Mouse (Mus musculus): ENCODE results near the gene Mpi. TPM values are rescaled to one million over a fixed set of nuclear protein-coding genes. Genes with fewer than 3 reads are reported as not detected.

Gene Mpi
- polyA plus RNA-seq, 1 experiment, result 17.8 TPM

DNA sequence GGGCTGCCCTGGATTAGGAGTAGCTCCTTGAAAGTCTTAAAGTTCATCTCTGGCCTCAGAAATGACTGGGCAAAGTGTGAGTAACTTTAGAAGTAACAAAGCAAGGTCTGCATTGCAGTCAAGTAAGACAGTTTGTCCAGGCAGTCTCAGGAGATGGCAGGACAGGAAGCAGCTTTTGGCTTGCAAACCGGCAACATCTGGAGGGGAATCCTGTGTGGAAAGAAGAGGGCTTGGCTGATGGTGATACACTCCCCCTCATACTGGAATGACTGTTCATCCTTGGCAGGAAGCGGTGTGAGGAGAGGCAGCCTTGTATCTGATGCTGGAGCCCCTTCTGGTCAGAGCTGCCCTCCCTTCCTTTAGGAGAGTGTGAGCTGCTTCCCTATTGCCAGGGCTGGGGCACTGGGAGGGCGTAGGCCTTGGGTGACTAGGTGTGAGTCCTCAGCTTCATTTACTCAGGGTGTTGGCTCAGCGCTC, 10.4 kb upstream of the Mpi start:
- H3K27ac ChIP-seq (ENCODE audit: insufficient read depth, low read depth, low read length), result 0 out of 2 replicates have a peak overlapping the region, but pooled peaks have one; percentile 16
- peaks cover 55% of the 10 kb centered on the region for H3K4me1 ChIP-seq (ENCODE audit: control insufficient read depth, insufficient read depth, low read length)
- no peak for TF ChIP-seq CTCF (IDR thresholded peaks at IDR 0.05; ENCODE audit: low read depth, low read length)
- TF ChIP-seq POLR2A (IDR thresholded peaks at IDR 0.05; ENCODE audit: borderline replicate concordance, low read depth, low read length), result no peak
- H3K4me3 ChIP-seq (ENCODE audit: insufficient read depth, low read length), result peak overlapping the region; percentile 8; the same call in 1 of the 2 replicates

DNA sequence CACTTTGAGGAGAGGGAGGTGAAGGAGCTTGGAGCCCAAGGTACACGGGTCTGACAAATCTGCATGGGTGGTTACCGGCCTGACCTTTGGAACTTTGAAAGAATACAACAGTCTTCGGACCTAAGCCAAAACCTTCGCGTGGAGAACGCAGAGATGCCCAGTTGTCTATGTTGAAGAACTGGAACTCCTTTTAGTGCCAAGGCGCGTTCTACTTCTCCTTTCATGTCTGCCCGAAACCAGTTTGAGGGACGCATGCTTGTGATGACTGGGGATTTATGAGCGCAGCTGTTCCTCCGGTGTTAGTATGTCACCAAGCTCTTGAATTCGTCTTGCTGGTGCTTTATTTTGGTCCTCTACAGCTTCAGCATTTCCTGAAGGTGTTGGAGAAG, 9.1 kb upstream of the Mpi start:
- Histone ChIP-seq H3K4me3 (ENCODE audit: insufficient read depth, low read length) (peak overlapping the region; percentile 73), H3K4me1 (ENCODE audit: control insufficient read depth, insufficient read depth, low read length) (peaks cover 62% of the 10 kb centered on the region)
- TF ChIP-seq CTCF (IDR thresholded peaks at IDR 0.05; ENCODE audit: low read depth, low read length), result no peak

DNA sequence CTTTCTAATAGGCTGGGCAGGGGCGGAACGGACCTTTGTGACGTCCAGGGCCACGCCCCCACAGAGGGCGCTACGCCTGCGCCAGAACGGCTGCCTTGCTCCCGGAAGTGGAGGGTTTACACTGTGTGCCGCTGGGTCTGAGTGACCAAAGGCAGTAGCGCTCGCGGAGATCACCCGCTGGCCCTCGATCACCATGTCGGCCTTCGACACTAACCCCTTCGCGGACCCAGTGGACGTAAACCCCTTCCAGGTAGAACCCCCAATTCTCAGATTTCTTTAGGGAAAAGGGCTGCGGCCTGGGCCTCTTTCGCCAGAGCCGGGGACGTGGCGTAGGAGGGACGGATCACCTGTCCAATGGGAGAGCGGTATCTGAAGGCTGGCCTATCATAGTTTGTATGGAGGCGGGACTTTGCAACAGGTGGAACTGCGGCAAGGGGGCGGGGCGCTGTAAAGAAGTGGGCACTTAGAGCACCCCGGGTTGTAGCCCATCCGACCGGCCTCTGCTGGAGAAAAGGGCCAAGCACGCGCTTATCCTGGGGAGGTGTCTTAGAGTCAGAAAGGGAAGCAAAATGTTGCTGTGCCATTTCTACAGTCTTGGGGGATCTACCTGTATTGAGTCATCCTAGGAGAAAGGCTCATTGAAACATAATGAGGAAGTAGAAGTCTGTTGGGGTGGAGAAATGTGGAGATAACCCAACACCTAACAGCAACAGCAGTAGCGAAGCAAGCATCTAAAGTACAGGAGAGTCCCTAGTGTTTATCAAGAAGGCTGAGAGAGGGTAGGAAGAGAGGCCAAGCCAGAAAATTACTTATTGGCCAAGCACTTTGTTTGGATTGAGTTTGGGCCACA, 8.5 kb upstream of the Mpi start, which contains the start of gene Scamp2:
Gene Scamp2 (plus strand): TSS at position 83 of the 850 bp plus-strand sequence.
- TF ChIP-seq POLR2A (IDR thresholded peaks at IDR 0.05; ENCODE audit: borderline replicate concordance, low read depth, low read length) (no peak), CTCF (IDR thresholded peaks at IDR 0.05; ENCODE audit: low read depth, low read length) (no peak)
- Histone ChIP-seq H3K4me3 (ENCODE audit: insufficient read depth, low read length) (peak within 1 kb of the TSS; percentile 73), H3K4me1 (ENCODE audit: control insufficient read depth, insufficient read depth, low read length) (peaks cover 57% of the 10 kb centered on the region), H3K27ac (ENCODE audit: insufficient read depth, low read depth, low read length) (peak within 1 kb of the TSS; percentile 82)

More for the DNA sequence above, 9.1 kb upstream of the Mpi start:
- H3K27ac ChIP-seq (ENCODE audit: insufficient read depth, low read depth, low read length), result peak overlapping the region; percentile 82

DNA sequence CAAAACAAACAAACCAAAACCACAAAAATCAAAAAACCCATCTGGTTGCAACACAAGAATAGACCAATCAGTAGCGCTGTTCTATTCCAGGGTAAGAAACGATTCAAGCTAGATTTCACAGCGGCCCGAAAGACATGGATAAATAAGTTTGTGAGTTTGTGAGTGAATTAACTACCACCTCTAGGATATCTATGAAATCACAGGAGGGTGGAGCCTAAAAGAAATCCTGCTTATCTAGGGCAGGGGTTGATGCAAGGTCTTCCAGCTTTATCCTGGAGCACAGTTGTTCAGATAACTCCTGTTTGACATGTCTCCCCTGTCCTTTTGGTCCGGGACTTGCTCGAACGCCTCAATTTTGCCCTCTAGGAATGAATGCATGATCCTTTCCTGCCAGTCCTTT, 7.7 kb upstream of the Mpi start:
- TF ChIP-seq POLR2A (IDR thresholded peaks at IDR 0.05; ENCODE audit: borderline replicate concordance, low read depth, low read length), result no peak
- TF ChIP-seq CTCF (IDR thresholded peaks at IDR 0.05; ENCODE audit: low read depth, low read length), result no peak
- H3K4me1 ChIP-seq (ENCODE audit: control insufficient read depth, insufficient read depth, low read length), result peaks cover 55% of the 10 kb centered on the region
- peak overlapping the region; percentile 73 for H3K4me3 ChIP-seq (ENCODE audit: insufficient read depth, low read length)
- no peak overlapping the region for H3K27ac ChIP-seq (ENCODE audit: insufficient read depth, low read depth, low read length)

DNA sequence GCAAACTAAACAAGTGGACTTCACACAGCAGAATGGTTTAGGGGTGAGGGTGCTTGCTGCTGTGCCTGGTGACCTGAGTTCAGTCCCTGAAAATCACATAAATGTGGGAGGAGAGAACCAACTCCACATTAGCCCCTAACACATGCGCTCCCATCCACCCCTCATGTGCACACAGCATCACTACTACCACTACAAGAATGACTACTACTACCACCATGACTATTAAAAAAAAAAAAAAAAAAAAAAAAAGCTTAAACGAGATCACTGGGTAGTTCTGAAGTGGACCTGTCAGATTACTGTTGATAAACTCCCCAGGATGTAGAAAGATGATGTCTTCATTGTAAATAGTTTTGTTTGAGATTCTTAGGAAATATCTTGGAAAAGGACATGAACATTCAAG, 7.0 kb upstream of the Mpi start:
- Histone ChIP-seq H3K4me1 (ENCODE audit: control insufficient read depth, insufficient read depth, low read length) (peaks cover 50% of the 10 kb centered on the region), H3K4me3 (ENCODE audit: insufficient read depth, low read length) (no peak overlapping the region), H3K27ac (ENCODE audit: insufficient read depth, low read depth, low read length) (no peak overlapping the region)
- TF ChIP-seq POLR2A (IDR thresholded peaks at IDR 0.05; ENCODE audit: borderline replicate concordance, low read depth, low read length), result no peak
- TF ChIP-seq CTCF (IDR thresholded peaks at IDR 0.05; ENCODE audit: low read depth, low read length), result no peak

DNA sequence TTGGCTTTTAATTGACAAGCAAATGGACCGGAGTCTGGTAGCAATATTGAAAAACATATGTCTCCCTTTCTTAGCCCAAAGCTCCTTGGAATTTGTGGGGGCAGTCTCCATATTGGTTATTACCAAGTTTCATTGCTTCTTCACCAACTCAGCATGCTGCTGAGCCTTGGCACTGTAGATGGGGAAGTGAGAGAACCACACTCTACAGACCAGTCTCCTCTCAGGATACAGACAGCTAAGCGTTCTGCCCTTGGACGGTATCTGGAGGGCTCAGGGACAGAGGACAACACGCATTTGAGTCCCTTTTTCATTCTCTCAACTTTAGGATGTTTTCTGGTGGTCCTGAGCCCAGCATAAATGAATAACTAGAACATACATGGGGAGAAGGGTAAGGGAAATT, 6.1 kb upstream of the Mpi start:
- Histone ChIP-seq H3K27ac (ENCODE audit: insufficient read depth, low read depth, low read length) (peak overlapping the region; percentile 56), H3K4me3 (ENCODE audit: insufficient read depth, low read length) (no peak overlapping the region), H3K4me1 (ENCODE audit: control insufficient read depth, insufficient read depth, low read length) (peaks cover 50% of the 10 kb centered on the region)
- TF ChIP-seq POLR2A (IDR thresholded peaks at IDR 0.05; ENCODE audit: borderline replicate concordance, low read depth, low read length), result no peak
- no peak for TF ChIP-seq CTCF (IDR thresholded peaks at IDR 0.05; ENCODE audit: low read depth, low read length)

DNA sequence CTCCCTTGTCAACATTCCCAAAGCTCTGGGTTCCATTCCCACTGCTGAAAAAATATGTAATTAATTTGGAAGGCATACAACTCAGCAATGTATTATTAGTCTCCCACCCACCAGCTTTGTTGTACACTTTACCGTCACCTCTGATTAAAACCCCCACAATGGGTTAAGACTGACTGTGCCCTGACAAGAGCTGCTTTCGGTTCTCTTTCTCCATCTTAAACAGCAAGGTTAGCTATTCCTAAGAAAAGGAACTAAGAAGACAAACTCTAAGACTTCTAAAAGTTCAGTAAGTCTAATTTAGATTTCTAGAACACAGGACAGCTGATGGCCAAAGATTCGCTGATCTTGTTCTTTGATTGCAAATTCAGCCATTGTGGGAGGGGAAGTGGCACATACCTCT, 4.7 kb upstream of the Mpi start:
- Histone ChIP-seq H3K27ac (ENCODE audit: insufficient read depth, low read depth, low read length) (peak overlapping the region; percentile 83), H3K4me3 (ENCODE audit: insufficient read depth, low read length) (no peak overlapping the region), H3K4me1 (ENCODE audit: control insufficient read depth, insufficient read depth, low read length) (peaks cover 40% of the 10 kb centered on the region)
- TF ChIP-seq POLR2A (IDR thresholded peaks at IDR 0.05; ENCODE audit: borderline replicate concordance, low read depth, low read length), result no peak
- TF ChIP-seq CTCF (IDR thresholded peaks at IDR 0.05; ENCODE audit: low read depth, low read length), result no peak

DNA sequence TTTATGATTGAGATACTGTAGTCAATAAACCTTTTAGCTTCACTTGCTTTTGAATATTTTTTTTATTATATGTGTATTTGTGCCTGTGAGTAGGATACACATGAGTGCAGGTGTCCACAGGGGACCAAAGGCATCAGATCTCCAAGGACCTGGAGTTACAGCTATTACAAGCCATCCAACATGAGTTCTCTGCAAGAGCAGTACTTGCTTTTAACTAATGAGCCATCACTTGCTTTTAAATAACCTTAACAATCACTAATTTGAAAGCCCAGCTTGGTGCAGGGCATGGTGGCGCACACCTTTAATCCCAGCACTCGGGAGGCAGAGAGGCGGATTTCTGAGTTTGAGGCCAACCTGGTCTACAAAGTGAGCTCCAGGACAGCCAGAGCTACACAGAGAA, 2.2 kb upstream of the Mpi start:
- TF ChIP-seq CTCF (IDR thresholded peaks at IDR 0.05; ENCODE audit: low read depth, low read length), result no peak
- TF ChIP-seq POLR2A (IDR thresholded peaks at IDR 0.05; ENCODE audit: borderline replicate concordance, low read depth, low read length), result no peak
- no peak overlapping the region for H3K27ac ChIP-seq (ENCODE audit: insufficient read depth, low read depth, low read length)
- H3K4me1 ChIP-seq (ENCODE audit: control insufficient read depth, insufficient read depth, low read length), result peaks cover 39% of the 10 kb centered on the region
- no peak overlapping the region for H3K4me3 ChIP-seq (ENCODE audit: insufficient read depth, low read length)

DNA sequence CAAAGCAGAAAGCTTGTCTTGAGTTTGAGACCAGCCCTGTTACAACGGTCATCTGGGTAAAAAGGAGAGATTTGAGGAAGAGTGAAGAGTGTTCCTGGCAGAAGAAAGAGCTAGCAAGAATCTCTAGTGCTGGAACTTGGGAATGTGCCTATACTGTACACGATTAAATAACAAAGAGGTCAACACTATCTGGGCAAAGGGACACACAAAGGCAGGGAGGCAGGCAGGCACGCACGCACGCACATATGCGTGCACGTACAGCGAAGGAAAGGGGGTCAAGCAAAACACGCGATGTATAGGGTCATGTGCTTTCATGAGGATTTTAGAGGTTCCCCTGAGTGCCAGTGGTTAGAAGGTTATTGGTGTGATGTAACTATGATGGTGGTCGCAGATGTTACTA, 556 bp upstream of the Mpi start:
- no peak overlapping the region for H3K27ac ChIP-seq (ENCODE audit: insufficient read depth, low read depth, low read length)
- no peak overlapping the region for H3K4me3 ChIP-seq (ENCODE audit: insufficient read depth, low read length)
- TF ChIP-seq CTCF (IDR thresholded peaks at IDR 0.05; ENCODE audit: low read depth, low read length), result no peak
- no peak for TF ChIP-seq POLR2A (IDR thresholded peaks at IDR 0.05; ENCODE audit: borderline replicate concordance, low read depth, low read length)
- peaks cover 26% of the 10 kb centered on the region for H3K4me1 ChIP-seq (ENCODE audit: control insufficient read depth, insufficient read depth, low read length)

DNA sequence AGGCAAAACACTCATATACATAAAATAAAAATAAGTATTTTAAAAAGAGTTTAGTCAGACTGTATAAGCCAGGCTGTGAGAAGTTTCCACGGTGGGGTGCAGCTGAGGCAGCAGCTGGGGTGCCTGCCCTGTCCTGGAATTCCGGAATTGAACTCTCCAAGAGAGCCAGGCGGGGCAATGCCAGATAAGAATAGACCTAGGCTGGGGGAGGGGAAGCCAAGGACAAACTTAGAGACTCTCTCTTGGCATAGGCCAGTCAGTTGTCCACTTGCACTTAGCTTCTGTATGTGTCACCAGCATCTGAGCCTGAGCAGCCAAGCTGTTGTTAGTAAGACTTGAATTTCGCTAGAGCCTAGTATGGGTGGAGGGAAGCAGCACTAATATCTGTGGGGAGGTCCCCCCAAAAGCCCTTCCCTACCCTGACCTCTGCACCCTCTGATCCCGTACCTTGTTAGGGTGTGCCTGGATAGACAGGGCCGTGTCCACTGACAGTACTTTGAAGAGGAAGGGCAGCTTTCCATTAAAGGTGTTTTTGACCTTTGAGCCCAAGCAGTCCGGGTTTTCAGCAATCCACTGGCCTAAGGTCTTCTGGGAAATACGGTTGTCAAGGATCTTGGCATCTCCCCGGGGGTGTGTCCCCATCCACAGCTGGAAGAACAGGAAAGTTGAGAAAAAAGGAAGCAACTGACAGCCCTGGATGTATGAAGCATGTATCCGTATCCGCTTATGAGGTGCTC, 2.3 kb downstream of the Mpi start:
- no peak for TF ChIP-seq CTCF (IDR thresholded peaks at IDR 0.05; ENCODE audit: low read depth, low read length)
- TF ChIP-seq POLR2A (IDR thresholded peaks at IDR 0.05; ENCODE audit: borderline replicate concordance, low read depth, low read length), result no peak
- H3K4me3 ChIP-seq (ENCODE audit: insufficient read depth, low read length), result no peak overlapping the region
- H3K27ac ChIP-seq (ENCODE audit: insufficient read depth, low read depth, low read length), result no peak overlapping the region
- peaks cover 13% of the 10 kb centered on the region for H3K4me1 ChIP-seq (ENCODE audit: control insufficient read depth, insufficient read depth, low read length)
